Mouse (Mus musculus): ENCODE measurements around the gene Cdhr1. TPM values are rescaled to one million over a fixed set of nuclear protein-coding genes. Genes with fewer than 3 reads are reported as not detected.
"Not testable (repeated sequence)": the region's sequence is repeated elsewhere in the genome, so short reads cannot be mapped to it uniquely, and the experiment has no call there.

Cdhr1 gene
- total RNA-seq (2021): not detected
- long read RNA-seq, experiment 1: 0 reads
- long read RNA-seq, experiment 2: 0 reads

GRCm38 (mm10) chr14:37097956-37098530 lies at the start of gene Cdhr1:
Cdhr1 (minus strand) TSS chr14:37098347.
- no peak for DNase-seq
- intact Hi-C loops (cut with DNase I): no loop called here

GRCm38 (mm10) chr14:37139051-37139710 lies 41.0 kb upstream of the Cdhr1 start:
- no peak for DNase-seq
- intact Hi-C loops (cut with DNase I): no loop called here

DNA sequence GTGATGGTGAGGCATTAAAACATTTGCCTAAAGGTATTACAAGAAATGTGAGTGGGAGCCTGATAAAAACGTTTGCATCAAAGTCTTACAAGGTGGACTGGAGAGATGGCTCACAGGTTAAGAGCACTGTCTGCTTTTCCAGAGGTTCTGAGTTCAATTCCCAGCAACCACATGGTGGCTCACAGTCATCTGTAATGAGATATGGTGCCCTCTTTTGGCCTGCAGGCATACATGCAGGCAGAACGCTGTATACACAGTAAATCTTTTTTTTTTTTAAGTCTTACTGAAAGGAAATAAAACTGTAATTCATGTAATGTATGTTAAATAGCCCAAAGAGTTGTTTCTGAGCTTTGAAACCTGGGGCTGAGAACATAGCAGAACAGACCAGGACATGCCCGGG lies 39.4 kb upstream of the Cdhr1 start:
- intact Hi-C loops (cut with DNase I); DNase-seq: not testable (repeated sequence)

DNA sequence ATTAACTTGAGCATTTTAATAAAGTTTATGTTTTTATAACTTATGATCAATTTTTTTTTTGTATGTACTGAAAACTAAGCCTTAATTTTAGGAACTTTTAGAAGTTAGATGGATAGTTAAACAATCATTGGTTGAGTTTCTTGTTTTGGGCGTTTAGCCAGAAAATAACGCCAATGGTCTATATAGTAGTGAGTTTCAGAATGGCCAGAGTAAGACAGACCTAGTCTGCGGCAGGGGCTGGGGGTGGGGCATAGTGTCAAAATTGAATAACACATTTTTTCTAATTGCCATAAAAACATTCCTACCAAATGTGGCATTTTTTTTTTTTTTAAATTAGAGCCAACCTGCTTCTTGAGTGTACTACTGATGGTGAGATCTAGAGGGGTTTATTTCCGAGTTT lies 38.0 kb upstream of the Cdhr1 start:
- intact Hi-C loops (cut with DNase I): no loop called here
- no peak for DNase-seq

- intact Hi-C loops (cut with DNase I): no loop called here
- DNase-seq: no peak
These were observed 37.5 kb upstream of the Cdhr1 start for GRCm38 (mm10) chr14:37135671-37136070.

GRCm38 (mm10) chr14:37135127-37135593 lies 37.0 kb upstream of the Cdhr1 start, which contains the start of gene Ghitm:
Ghitm (minus strand) TSS chr14:37135272.
- peak; percentile 92 to 93 for DNase-seq
- intact Hi-C loops (cut with DNase I): no loop called here

- DNase-seq: no peak
- intact Hi-C loops (cut with DNase I): no loop called here
These were observed 36.4 kb upstream of the Cdhr1 start for GRCm38 (mm10) chr14:37134304-37135126.

DNA sequence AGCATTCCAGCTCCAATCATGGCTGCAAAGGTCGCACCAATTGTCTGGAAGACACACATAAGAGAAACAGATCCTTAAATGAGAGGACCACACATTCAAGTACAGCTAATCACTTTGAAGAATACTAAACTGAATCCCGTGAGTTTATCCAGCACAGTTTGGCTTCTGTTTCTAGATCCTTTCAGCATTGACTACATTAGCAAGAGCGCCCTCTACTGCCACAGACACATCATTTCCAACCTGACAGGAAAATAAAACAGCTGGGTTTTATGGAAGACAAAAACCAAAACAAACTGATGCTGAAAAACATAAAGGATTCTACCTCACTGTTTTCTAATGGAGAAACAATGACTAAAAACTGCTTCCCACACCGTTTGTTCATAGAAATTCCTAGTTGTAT lies 29.5 kb upstream of the Cdhr1 start:
- intact Hi-C loops (cut with DNase I): no loop called here
- DNase-seq: no peak

DNA sequence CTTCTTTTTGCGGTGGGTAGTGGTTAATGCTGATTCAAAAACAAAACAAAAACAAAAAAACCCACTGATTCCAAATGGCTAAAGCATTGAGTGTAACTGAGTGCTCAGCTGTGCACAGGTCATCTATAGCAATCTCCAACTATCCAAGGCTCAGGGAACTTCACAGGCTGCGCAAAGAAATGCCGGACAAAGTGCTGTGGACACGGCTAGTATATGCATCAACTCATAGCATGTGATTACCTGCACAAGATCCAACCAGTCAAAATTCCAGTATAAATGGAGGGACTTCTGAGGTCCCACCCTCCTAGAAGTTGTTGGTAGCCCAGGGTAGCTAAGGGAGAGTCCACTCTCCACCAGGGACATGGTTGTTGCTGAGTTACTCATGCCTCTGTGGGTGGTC lies 21.1 kb upstream of the Cdhr1 start:
- intact Hi-C loops (cut with DNase I): no loop called here

DNA sequence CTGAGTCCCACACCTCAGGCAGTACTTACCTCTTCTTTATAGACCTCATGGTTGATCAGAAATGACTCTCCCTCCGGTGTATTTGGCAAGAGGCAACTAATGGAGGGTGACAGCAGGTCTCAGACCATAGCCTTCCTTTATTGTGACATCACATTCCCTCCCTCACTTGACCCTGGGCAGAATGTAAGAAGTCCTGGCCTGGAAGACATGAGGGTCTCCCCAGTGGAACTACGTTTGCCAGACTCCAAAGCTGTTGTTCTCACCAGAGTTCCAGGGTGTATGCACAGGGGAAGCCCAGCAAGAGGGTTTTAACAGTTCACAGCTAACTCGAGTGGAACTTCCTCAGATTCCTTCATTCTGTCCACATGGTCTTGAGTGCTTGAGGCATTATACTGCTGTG lies 15.8 kb upstream of the Cdhr1 start, which contains the start of gene 2610528A11Rik:
2610528A11Rik (minus strand) TSS at position 101 of the 400 bp plus-strand sequence.
- intact Hi-C loops (cut with DNase I): no loop called here
- DNase-seq: no peak

More for the DNA sequence above, 21.1 kb upstream of the Cdhr1 start:
- DNase-seq: no peak

DNA sequence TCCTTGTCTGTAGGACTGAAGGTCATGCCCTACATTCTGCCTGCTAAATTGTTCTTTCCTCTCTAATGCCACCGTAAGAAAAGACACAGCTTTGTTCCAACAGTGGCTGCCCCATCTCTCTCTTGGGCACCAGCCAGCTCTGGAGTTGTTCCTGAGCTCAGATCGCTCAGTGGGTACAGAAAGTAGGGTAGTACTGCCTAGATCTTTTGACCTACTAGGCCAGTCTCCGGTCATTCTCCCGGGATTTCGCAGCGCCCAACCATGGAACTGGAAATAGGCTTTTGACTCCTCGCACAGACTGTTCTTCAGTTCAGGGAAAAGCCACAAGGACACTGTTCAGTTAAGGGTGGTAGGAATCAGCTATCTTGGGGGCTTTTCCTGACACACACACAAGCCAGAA lies 14.8 kb upstream of the Cdhr1 start:
- no peak for DNase-seq
- intact Hi-C loops (cut with DNase I): no loop called here

GRCm38 (mm10) chr14:37111371-37111770 lies 13.2 kb upstream of the Cdhr1 start:
- intact Hi-C loops (cut with DNase I): no loop called here

DNA sequence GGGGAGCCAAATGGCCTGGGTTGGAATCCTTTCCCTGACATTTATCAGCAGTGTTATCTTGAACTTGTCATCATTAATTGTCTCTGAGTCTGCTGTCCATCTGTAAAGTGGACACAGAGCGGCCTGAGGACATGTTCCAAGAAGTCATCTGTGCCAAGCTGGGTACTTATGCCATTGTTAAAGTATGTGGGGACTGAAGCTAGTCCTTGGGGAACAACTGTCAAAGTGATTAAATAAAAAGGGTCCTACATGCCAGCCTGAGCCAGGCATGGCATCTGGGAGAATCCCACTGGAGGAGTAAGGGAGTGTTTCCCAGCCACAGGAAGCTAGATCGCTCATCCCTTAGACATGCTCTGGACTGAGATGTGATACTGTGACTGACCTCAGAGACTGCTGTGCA lies 12.3 kb upstream of the Cdhr1 start:
- intact Hi-C loops (cut with DNase I): no loop called here

More at GRCm38 (mm10) chr14:37111371-37111770, 13.2 kb upstream of the Cdhr1 start:
- no peak for DNase-seq

GRCm38 (mm10) chr14:37109975-37110374 lies 11.8 kb upstream of the Cdhr1 start:
- intact Hi-C loops (cut with DNase I): no loop called here
- no peak for DNase-seq

More for the DNA sequence above, 12.3 kb upstream of the Cdhr1 start:
- no peak for DNase-seq

- intact Hi-C loops (cut with DNase I): no loop called here
- DNase-seq: no peak
These were observed 11.3 kb upstream of the Cdhr1 start for GRCm38 (mm10) chr14:37109460-37109859.

GRCm38 (mm10) chr14:37105846-37106245 lies 7.7 kb upstream of the Cdhr1 start:
- intact Hi-C loops (cut with DNase I): no loop called here
- no peak for DNase-seq

GRCm38 (mm10) chr14:37104747-37105146 lies 6.6 kb upstream of the Cdhr1 start:
- intact Hi-C loops (cut with DNase I): no loop called here
- no peak for DNase-seq

- no peak for DNase-seq
- intact Hi-C loops (cut with DNase I): no loop called here
These were observed 4.3 kb upstream of the Cdhr1 start for GRCm38 (mm10) chr14:37102484-37102883.

DNA sequence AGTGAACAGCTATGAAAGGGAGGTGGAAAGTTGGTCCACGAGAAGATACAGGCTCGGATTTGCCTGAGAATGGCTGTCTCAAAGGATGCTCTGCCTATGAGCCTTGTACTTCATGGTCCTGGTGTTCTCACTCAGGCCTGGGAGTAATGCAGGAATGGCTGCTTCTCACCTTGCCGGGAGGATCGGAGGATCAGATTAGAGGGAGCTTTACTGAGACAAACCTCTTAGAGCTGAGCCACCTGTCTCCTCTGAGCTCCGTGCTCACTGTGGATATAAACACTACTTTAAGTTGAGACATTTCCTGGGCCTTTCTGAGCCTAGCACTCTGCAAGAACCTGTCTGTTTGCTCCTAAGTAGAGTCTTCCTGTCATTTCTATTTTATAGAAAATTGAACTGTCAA lies 3.4 kb upstream of the Cdhr1 start:
- DNase-seq: no peak
- intact Hi-C loops (cut with DNase I): no loop called here

GRCm38 (mm10) chr14:37095556-37095955 lies 2.6 kb downstream of the Cdhr1 start:
- intact Hi-C loops (cut with DNase I): no loop called here

GRCm38 (mm10) chr14:37094436-37094835 lies 3.7 kb downstream of the Cdhr1 start:
- no peak for DNase-seq
- intact Hi-C loops (cut with DNase I): no loop called here

More at GRCm38 (mm10) chr14:37095556-37095955, 2.6 kb downstream of the Cdhr1 start:
- no peak for DNase-seq

Data from gastrocnemius, postnatal 36 days (tissue).